Mouse (Mus musculus) liver, embryonic 16.5 days (tissue): Measurements from ENCODE around the gene Gm20741. TPM values are rescaled to one million over a fixed set of nuclear protein-coding genes. Genes with fewer than 3 reads are reported as not detected.

ENCODE experiments used
- ATAC-seq: fragments of 200-750 bp; cut with Nextera tagmentation; 2 replicates; pipeline ENCODE4 v1.8.0; 2017; ENCODE audit warnings: low read depth, mild to moderate bottlenecking, moderate number of reproducible peaks, moderate library complexity
- H3K27ac ChIP-seq: fragments of 300-500 bp; sonication (generic); 2 replicates; pipeline ENCODE4 v1.5.1; 2014; ENCODE audit warnings: mild to moderate bottlenecking, low read length
- H3K27me3 ChIP-seq: fragments of 300-500 bp; sonication (generic); 2 replicates; pipeline ENCODE4 v1.6.1; 2014; ENCODE audit warnings: low read depth, low read length, mixed read lengths; ENCODE audit not compliant: control insufficient read depth, insufficient read depth
- H3K36me3 ChIP-seq: fragments of 300-500 bp; sonication (generic); 2 replicates; pipeline ENCODE4 v1.6.1; 2014; ENCODE audit warnings: mild to moderate bottlenecking; ENCODE audit not compliant: control insufficient read depth, insufficient read depth
- H3K4me1 ChIP-seq: fragments of 300-500 bp; sonication (generic); 2 replicates; pipeline ENCODE4 v1.6.1; 2014; ENCODE audit warnings: low read depth, low read length, mixed read lengths; ENCODE audit not compliant: control insufficient read depth
- H3K4me2 ChIP-seq: fragments of 300-500 bp; sonication (generic); 2 replicates; pipeline ENCODE4 v1.6.1; 2014; ENCODE audit warnings: low read depth, low read length, mixed read lengths
- H3K4me3 ChIP-seq: fragments of 300-500 bp; sonication (generic); 2 replicates; pipeline ENCODE4 v1.5.1; 2014; ENCODE audit warnings: low read depth, mild to moderate bottlenecking, low read length
- H3K9ac ChIP-seq: fragments of 300-500 bp; sonication (generic); 2 replicates; pipeline ENCODE4 v1.6.1; 2014; ENCODE audit warnings: low read depth, low read length
- H3K9me3 ChIP-seq: fragments of 300-500 bp; sonication (generic); replicated peaks from 2 replicates; pipeline ENCODE4 v1.6.1; 2016; ENCODE audit warnings: low read length; ENCODE audit not compliant: control insufficient read depth
- WGBS: fragments of 180-500 bp; shearing (Covaris S2); extraction: QIAGEN DNeasy Blood & Tissue Kit; methylation state at CpG from one replicate; pipeline ENCODE4 v1.1.7; 2014; ENCODE audit not compliant: insufficient replicate concordance; 5-methylcytosine and 5-hydroxymethylcytosine counted together
- polyA plus RNA-seq: library from polyadenylated mRNA; unstranded; fragments of >200 nt; fragmentation: Nextera tagmentation; extraction: Ambion mirVana; gene quantifications from 2 replicates; pipeline ENCODE4 v1.2.1, GENCODE M21; 2015

The Gm20741 gene
- polyA plus RNA-seq, 1 experiment from 2014 or later, result not detected

DNA sequence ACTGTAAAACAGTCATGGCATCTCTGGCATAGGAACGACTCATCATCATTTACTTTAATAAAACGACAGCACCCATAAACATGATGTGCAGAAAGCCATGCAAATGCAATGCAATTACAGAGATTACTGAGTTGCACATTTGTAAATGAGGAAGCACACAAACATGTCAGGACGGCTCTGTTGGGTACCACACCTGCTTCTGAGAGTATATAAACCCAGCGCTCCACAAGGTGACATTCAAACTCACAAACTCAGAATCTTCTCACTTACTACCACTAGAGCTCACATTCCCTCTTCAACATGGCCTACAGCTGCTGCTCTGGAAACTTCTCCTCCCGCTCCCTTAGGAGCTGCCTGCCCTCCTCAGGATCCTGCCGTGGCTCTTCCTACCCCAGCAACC, 34.4 kb downstream of the Gm20741 start, which contains the start of gene Gm5965:
Gm5965 (plus strand) TSS at position 301 of the 400 bp plus-strand sequence.
- no peak within 1 kb of the TSS for H3K4me3 ChIP-seq
- H3K4me1 ChIP-seq, result no peaks in the 10 kb centered on the region
- H3K4me2 ChIP-seq, result no peak within 1 kb of the TSS
- no peaks in the 10 kb centered on the region for H3K27me3 ChIP-seq
- H3K27ac ChIP-seq, result no peak within 1 kb of the TSS
- 58% methylated on average over 5 of the region's 6 CpGs for WGBS
- ATAC-seq, result no peak
- no peak within 1 kb of the TSS for H3K9ac ChIP-seq
- no peaks in the 10 kb centered on the region for H3K9me3 ChIP-seq
- H3K36me3 ChIP-seq, result no peaks in the 10 kb centered on the region

DNA sequence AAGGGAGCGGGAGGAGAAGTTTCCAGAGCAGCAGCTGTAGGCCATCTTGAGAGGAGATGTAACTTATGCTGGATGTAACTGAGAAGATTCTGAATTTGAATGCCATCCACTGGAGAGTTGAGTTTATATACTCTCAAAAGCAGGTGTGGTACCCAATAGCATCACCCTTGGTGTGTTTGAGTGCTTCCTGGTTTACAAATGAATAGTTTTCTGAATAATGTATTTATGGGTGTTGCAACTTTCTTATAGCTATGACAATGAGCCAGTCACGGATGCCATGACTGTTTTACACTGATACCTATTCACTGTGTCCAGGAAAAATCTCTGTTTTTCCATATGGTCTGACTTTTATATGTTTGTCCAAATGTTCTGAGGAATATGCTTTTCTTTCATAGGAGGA, 37.9 kb downstream of the Gm20741 start, which contains the start of gene 2310057N15Rik:
2310057N15Rik (minus strand) TSS at position 101 of the 400 bp plus-strand sequence.
- no peak within 1 kb of the TSS for H3K4me3 ChIP-seq
- H3K9ac ChIP-seq, result no peak within 1 kb of the TSS
- WGBS, result 52% methylated on average over 2 of the region's 2 CpGs
- H3K27me3 ChIP-seq, result no peaks in the 10 kb centered on the region
- ATAC-seq, result no peak
- H3K27ac ChIP-seq, result no peak within 1 kb of the TSS
- H3K4me1 ChIP-seq, result no peaks in the 10 kb centered on the region
- H3K36me3 ChIP-seq, result no peaks in the 10 kb centered on the region
- no peaks in the 10 kb centered on the region for H3K9me3 ChIP-seq
- no peak within 1 kb of the TSS for H3K4me2 ChIP-seq

Other genes with a start within 250 kb of the Gm20741 start
- 0.09 and 0.37 TPM in 2 replicates for gene Cldn8, start 249.0 kb downstream of the Gm20741 start, polyA plus RNA-seq
- gene Krtap24-1, start 199.9 kb downstream of the Gm20741 start, polyA plus RNA-seq, result not detected in 2 replicates
- not detected in 2 replicates for gene 2310079G19Rik, start 184.6 kb downstream of the Gm20741 start, polyA plus RNA-seq
- not detected in 2 replicates for gene Krtap26-1, start 164.4 kb downstream of the Gm20741 start, polyA plus RNA-seq
- not detected in 2 replicates for gene Krtap27-1, start 140.5 kb downstream of the Gm20741 start, polyA plus RNA-seq
- gene 2310061N02Rik, start 104.3 kb downstream of the Gm20741 start, polyA plus RNA-seq, result not detected in 2 replicates
- not detected in 2 replicates for gene Krtap13-1, start 83.4 kb downstream of the Gm20741 start, polyA plus RNA-seq
- gene Krtap13, start 60.6 kb downstream of the Gm20741 start, polyA plus RNA-seq, result not detected in 2 replicates
- 0.09 TPM in 1 of 2 replicates, not detected in the other for gene 2310034C09Rik, start 53.4 kb downstream of the Gm20741 start, polyA plus RNA-seq
- gene 2310057N15Rik, start 38.0 kb downstream of the Gm20741 start, polyA plus RNA-seq, result not detected in 2 replicates
- gene Gm5965, start 34.3 kb downstream of the Gm20741 start, polyA plus RNA-seq, result not detected in 2 replicates
- gene Krtap15, start 8.0 kb upstream of the Gm20741 start, polyA plus RNA-seq, result not detected in 2 replicates
- not detected in 2 replicates for gene Krtap14, start 13.9 kb upstream of the Gm20741 start, polyA plus RNA-seq
- not detected in 2 replicates for gene Krtap19-1, start 57.2 kb upstream of the Gm20741 start, polyA plus RNA-seq
- gene Krtap19-2, start 62.0 kb upstream of the Gm20741 start, polyA plus RNA-seq, result not detected in 2 replicates
- gene Krtap19-3, start 65.8 kb upstream of the Gm20741 start, polyA plus RNA-seq, result not detected in 2 replicates
- not detected in 2 replicates for gene Krtap19-4, start 72.9 kb upstream of the Gm20741 start, polyA plus RNA-seq
- not detected in 2 replicates for gene Krtap19-5, start 84.2 kb upstream of the Gm20741 start, polyA plus RNA-seq
- gene Krtap19-9b, start 120.0 kb upstream of the Gm20741 start, polyA plus RNA-seq, result not detected in 2 replicates
- not detected in 2 replicates for gene Krtap16-3, start 150.7 kb upstream of the Gm20741 start, polyA plus RNA-seq
- not detected in 2 replicates for gene Krtap22-2, start 198.5 kb upstream of the Gm20741 start, polyA plus RNA-seq
- gene Gm10229, start 203.1 kb upstream of the Gm20741 start, polyA plus RNA-seq, result not detected in 2 replicates
- gene Krtap6-1, start 219.5 kb upstream of the Gm20741 start, polyA plus RNA-seq, result not detected in 2 replicates
- not detected in 2 replicates for gene Gm10228, start 229.3 kb upstream of the Gm20741 start, polyA plus RNA-seq
- not detected in 2 replicates for gene Krtap6-5, start 235.7 kb upstream of the Gm20741 start, polyA plus RNA-seq